Mouse (Mus musculus): ENCODE results near the gene Trat1.

DNA sequence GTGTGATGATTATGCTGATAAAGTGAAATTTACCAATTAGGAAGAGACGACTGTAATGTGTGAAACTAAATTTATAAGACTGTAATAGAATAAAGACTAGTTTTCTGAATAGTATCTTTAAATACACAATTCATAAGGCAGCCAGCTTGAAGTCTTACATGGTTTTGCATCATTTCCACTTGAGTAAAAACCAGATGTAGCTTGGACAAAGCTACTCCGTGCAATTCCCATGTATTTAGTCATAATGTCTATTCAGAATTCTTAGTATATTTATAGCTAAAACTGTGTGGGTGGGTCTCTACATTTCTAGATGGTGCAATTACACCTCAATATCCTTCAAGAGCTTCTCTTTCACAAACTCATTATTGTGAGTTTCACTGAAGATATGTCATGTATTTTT, 33.4 kb downstream of the Trat1 start:
- TF ChIP-seq CHD2 (IDR thresholded peaks at IDR 0.05; ENCODE audit: low read depth, low read length), result no peak
- TF ChIP-seq MAFK (IDR thresholded peaks at IDR 0.05; ENCODE audit: insufficient read depth, low read depth, low read length), result no peak
- TF ChIP-seq ZNF384 (IDR thresholded peaks at IDR 0.05; ENCODE audit: low read depth, low read length), result no peak
- TF ChIP-seq HCFC1 (IDR thresholded peaks at IDR 0.05; ENCODE audit: borderline replicate concordance, insufficient read depth, low read length), result no peak

Data from ES-E14 (cell line).